Mouse (Mus musculus): ENCODE data around the gene Tmem119. TPM values are rescaled to one million over a fixed set of nuclear protein-coding genes. Genes with fewer than 3 reads are reported as not detected.
"Not testable (repeated sequence)": the region's sequence is repeated elsewhere in the genome, so short reads cannot be mapped to it uniquely, and the experiment has no call there.

The Tmem119 gene
- polyA plus RNA-seq, 1 experiment = not detected

DNA sequence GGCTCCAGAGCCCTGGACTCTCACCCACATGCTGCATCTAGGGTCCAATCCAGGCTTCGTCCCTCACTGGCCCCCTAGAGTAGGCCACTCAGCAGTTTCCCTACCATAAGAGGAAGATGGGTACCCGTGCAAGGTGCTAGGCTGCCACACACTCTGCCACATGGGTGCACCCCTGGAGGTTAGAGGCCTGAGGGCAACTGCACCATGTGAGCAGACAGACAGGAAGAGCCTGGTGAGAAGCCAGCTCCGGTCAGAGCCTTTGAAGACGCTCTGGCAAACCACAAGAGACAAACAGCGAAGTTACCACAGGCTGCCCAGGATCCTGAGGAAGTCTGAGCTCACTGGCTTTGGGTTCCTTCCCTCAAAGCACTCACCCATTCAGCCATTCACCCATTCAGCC, 13.3 kb downstream of the Tmem119 start:
- no peak overlapping the region for H3K27ac ChIP-seq (ENCODE audit: insufficient read depth, low read depth, low read length)
- H3K4me1 ChIP-seq (ENCODE audit: control insufficient read depth, insufficient read depth, low read length) = peaks cover 30% of the 10 kb centered on the region
- no peak overlapping the region for H3K4me3 ChIP-seq (ENCODE audit: insufficient read depth, low read depth, low read length)
- 84% methylated on average over 5 of the region's 5 CpGs for WGBS
- TF ChIP-seq POLR2A (IDR thresholded peaks at IDR 0.05; ENCODE audit: insufficient read depth, low read depth, low read length) (no peak), CTCF (IDR thresholded peaks at IDR 0.05; ENCODE audit: insufficient read depth, low read depth, low read length) (no peak)

DNA sequence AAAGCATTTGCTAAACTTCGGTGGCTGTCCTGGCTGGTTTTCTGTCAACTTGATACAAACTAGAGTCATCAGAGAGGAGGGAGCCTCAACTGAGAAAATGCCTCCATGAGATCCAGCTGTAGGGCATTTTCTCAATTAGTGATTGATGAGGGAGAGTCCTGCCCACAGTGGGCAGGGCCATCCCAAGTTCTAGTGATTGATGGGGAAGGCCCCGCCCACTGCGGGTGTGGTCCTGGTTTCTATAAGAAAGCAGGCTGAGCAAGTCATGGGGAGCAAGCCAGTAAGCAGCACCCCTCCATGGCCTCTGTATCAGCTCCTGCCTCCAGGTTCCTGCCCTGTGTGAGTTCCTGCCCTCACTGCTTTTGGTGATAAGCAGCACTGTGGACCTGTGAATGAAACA, 16.2 kb downstream of the Tmem119 start:
- not testable (repeated sequence) for H3K4me3 ChIP-seq (ENCODE audit: insufficient read depth, low read depth, low read length); H3K27ac ChIP-seq (ENCODE audit: insufficient read depth, low read depth, low read length)
- 37% methylated on average over 3 of the region's 3 CpGs for WGBS
- peaks cover 29% of the 10 kb centered on the region for H3K4me1 ChIP-seq (ENCODE audit: control insufficient read depth, insufficient read depth, low read length)

DNA sequence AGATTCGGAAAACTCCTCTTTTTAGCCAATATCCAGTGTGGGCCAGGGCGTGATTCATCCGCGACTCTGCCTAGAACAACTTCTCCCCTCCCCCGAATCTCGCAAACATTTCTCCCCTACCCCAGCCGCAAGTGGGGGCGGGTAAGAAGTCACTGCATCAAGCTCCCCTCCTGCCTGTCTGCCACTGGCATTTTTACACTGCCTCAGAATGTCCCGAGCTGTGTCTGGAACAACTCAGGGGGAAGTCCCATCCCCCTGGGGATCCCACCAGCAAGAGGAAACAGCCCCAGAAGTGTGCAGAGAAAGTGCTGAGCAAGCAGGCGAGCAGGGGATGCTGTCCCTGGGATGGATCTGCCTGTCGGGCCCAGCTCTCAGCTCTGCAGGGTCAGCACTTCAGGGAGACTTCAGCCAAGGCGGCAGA, 16.7 kb downstream of the Tmem119 start:
- TF ChIP-seq POLR2A (IDR thresholded peaks at IDR 0.05; ENCODE audit: insufficient read depth, low read depth, low read length) (no peak), CTCF (IDR thresholded peaks at IDR 0.05; ENCODE audit: insufficient read depth, low read depth, low read length) (no peak)
- Histone ChIP-seq H3K27ac (ENCODE audit: insufficient read depth, low read depth, low read length) (no peak overlapping the region), H3K4me1 (ENCODE audit: control insufficient read depth, insufficient read depth, low read length) (peaks cover 24% of the 10 kb centered on the region), H3K4me3 (ENCODE audit: insufficient read depth, low read depth, low read length) (no peak overlapping the region)
- 22% methylated on average over 12 of the region's 12 CpGs for WGBS

DNA sequence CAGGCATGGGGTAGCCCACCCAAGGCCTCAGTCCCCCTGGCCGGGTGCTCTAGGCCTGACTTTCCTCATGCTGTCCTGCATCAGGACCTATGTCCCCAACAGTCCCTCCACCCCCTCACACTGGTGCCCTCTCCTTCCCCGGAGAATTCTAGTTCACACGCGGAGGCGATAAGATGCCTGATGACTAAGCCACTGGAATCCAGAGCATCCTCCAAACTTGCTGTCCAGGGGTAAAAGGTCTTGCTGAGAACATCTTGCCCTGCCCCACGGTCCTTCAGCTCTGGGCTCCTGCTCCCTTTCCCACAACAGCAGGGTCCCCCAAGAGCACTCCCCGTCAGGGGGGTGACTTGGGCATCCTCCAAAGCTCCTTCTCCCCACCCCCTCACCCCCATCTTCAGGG, 17.7 kb downstream of the Tmem119 start:
- H3K4me3 ChIP-seq (ENCODE audit: insufficient read depth, low read depth, low read length) = no peak overlapping the region
- WGBS = 80% methylated on average over 7 of the region's 7 CpGs
- H3K27ac ChIP-seq (ENCODE audit: insufficient read depth, low read depth, low read length) = no peak overlapping the region
- TF ChIP-seq CTCF (IDR thresholded peaks at IDR 0.05; ENCODE audit: insufficient read depth, low read depth, low read length) (no peak), POLR2A (IDR thresholded peaks at IDR 0.05; ENCODE audit: insufficient read depth, low read depth, low read length) (no peak)
- H3K4me1 ChIP-seq (ENCODE audit: control insufficient read depth, insufficient read depth, low read length) = peaks cover 21% of the 10 kb centered on the region

DNA sequence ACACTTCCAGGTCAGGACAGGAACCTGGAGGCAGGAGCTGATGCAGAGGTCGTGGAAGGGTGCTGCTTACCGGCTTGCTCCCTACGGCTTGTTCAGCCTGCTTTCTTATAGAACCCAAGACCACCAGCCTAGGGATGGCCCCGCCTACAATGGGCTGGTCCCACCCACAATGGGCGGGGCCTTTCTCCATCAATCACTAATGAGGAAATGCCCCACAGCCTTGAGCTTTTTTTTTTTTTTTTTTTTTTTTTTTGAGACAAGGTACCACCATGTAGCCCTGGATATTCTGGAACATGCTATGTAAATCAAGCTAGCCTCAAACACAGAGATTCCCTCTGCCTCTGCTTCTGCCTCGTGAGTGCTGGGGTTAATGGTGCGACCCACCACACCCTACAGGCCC, 18.4 kb downstream of the Tmem119 start:
- peaks cover 21% of the 10 kb centered on the region for H3K4me1 ChIP-seq (ENCODE audit: control insufficient read depth, insufficient read depth, low read length)
- H3K27ac ChIP-seq (ENCODE audit: insufficient read depth, low read depth, low read length) = no peak overlapping the region
- TF ChIP-seq POLR2A (IDR thresholded peaks at IDR 0.05; ENCODE audit: insufficient read depth, low read depth, low read length) = no peak
- TF ChIP-seq CTCF (IDR thresholded peaks at IDR 0.05; ENCODE audit: insufficient read depth, low read depth, low read length) = no peak
- H3K4me3 ChIP-seq (ENCODE audit: insufficient read depth, low read depth, low read length) = no peak overlapping the region
- 78% methylated on average over 7 of the region's 7 CpGs for WGBS

DNA sequence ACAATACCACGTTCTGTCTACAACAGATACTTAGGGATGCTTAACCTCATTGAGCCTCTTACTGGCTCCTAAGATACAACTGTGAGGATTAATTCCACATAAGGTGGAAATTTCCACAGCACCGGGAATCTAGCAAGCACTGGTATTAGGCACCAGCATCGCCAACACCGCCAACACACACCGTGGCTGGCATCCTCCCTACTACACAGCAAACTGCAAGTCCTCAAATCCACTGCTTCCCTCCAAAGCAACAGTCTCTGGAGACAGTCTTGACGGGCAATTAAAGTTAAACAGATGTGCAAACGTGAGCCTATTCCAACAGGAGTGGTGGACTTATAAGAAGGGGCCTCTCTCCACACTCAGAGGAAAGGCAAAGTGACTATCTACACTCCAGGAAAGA, 19.1 kb downstream of the Tmem119 start:
- H3K4me3 ChIP-seq (ENCODE audit: insufficient read depth, low read depth, low read length) = no peak overlapping the region
- H3K4me1 ChIP-seq (ENCODE audit: control insufficient read depth, insufficient read depth, low read length) = peaks cover 21% of the 10 kb centered on the region
- 64% methylated on average over 7 of the region's 7 CpGs for WGBS
- TF ChIP-seq POLR2A (IDR thresholded peaks at IDR 0.05; ENCODE audit: insufficient read depth, low read depth, low read length) (no peak), CTCF (IDR thresholded peaks at IDR 0.05; ENCODE audit: insufficient read depth, low read depth, low read length) (no peak)
- H3K27ac ChIP-seq (ENCODE audit: insufficient read depth, low read depth, low read length) = peak overlapping the region; percentile 12; the same call in 1 of the 2 replicates

DNA sequence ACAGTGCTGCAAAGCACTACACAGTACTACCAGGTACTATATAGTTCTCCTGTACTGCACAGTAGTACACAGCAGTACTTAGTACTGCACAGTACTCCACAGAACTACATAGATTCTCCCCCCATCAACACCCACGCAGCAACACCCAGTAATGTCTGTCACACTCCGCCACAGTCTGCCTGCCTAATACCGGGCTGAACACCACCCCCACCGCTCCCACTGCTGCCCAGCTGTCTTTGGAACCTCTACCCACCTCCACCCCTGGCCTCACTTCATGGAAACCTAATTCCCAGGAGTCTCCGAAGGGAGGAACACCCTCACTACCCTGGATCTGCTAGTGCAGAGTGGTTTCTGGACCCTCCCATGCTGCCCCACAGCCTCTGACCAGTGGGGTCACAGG, 19.6 kb downstream of the Tmem119 start:
- H3K4me3 ChIP-seq (ENCODE audit: insufficient read depth, low read depth, low read length) = no peak overlapping the region
- H3K4me1 ChIP-seq (ENCODE audit: control insufficient read depth, insufficient read depth, low read length) = peaks cover 21% of the 10 kb centered on the region
- 46% methylated on average over 5 of the region's 5 CpGs for WGBS
- peak overlapping the region; percentile 12; the same call in 1 of the 2 replicates for H3K27ac ChIP-seq (ENCODE audit: insufficient read depth, low read depth, low read length)
- no peak for TF ChIP-seq CTCF (IDR thresholded peaks at IDR 0.05; ENCODE audit: insufficient read depth, low read depth, low read length)
- TF ChIP-seq POLR2A (IDR thresholded peaks at IDR 0.05; ENCODE audit: insufficient read depth, low read depth, low read length) = no peak

DNA sequence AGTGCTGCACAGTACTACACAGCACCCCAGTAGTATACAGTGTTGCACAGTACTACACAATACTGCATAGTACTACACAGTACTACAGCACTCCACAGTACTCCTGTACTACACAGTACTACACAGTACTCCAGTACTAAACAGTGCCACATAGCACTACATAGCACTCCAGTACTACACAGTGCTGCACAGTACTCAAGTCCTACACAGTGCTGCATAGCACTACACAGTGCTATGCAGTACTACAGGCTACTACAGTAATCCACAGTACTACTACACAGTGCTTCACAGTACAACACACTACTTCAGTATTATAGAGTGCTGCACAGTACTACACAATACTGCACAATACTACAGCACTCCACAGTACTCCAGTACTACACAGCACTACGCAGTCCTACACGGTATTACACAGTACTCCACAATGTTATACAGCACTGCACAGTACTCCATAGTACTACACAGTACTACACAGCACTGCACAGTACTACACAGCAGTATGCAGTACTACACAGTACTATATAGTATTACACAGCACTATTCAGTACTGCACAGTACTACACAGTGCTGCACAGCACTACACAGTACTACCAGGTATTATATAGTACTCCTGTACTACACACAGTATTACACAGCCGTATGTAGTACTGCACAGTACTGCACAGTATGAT, 20.1 kb downstream of the Tmem119 start:
- WGBS = over 99% methylated on average over 3 of the region's 3 CpGs
- TF ChIP-seq POLR2A (IDR thresholded peaks at IDR 0.05; ENCODE audit: insufficient read depth, low read depth, low read length) = no peak
- TF ChIP-seq CTCF (IDR thresholded peaks at IDR 0.05; ENCODE audit: insufficient read depth, low read depth, low read length) = no peak
- Histone ChIP-seq H3K27ac (ENCODE audit: insufficient read depth, low read depth, low read length) (no peak overlapping the region), H3K4me3 (ENCODE audit: insufficient read depth, low read depth, low read length) (no peak overlapping the region), H3K4me1 (ENCODE audit: control insufficient read depth, insufficient read depth, low read length) (peaks cover 21% of the 10 kb centered on the region)

DNA sequence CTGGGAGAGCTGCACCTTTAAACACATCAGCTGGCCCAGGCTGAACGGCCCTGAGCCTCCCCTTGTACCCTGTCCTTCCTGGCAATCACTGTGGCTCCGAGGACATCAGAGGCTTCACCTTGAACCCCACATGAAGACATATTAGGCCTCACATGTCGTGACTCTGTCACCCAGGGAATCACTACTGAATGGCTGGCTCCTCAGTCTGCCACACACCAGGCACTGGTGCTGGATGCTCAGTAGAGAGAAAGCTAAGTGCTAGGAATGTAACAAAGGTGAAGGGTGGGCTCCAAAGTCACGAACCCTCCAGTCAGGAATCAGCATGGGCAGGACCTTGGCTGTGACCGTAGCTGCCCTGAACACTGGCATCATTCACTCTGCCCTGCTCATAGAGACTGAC, 20.7 kb downstream of the Tmem119 start:
- H3K4me3 ChIP-seq (ENCODE audit: insufficient read depth, low read depth, low read length) = no peak overlapping the region
- peaks cover 21% of the 10 kb centered on the region for H3K4me1 ChIP-seq (ENCODE audit: control insufficient read depth, insufficient read depth, low read length)
- no peak for TF ChIP-seq POLR2A (IDR thresholded peaks at IDR 0.05; ENCODE audit: insufficient read depth, low read depth, low read length)
- no peak for TF ChIP-seq CTCF (IDR thresholded peaks at IDR 0.05; ENCODE audit: insufficient read depth, low read depth, low read length)
- 84% methylated on average over 5 of the region's 5 CpGs for WGBS
- no peak overlapping the region for H3K27ac ChIP-seq (ENCODE audit: insufficient read depth, low read depth, low read length)

DNA sequence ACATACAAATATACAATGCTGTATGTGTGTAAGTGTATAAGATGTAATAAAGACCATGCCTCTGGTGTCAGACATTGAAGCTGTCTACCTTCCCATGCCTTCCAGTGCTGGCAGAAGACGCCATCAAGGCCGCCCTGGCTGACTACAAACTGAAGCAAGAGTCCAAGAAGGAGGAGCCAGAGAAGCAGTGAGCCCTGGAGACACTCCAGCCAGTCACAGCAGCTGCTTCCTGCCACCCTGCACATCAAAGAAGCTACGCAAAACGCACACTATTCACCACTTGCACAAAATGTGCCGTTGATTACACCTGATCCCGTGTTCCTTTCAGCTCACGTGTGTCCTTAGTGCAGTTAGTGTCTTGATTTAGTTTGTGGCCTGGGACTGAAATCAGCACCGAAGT, 22.6 kb downstream of the Tmem119 start:
- not testable (repeated sequence) for H3K4me3 ChIP-seq (ENCODE audit: insufficient read depth, low read depth, low read length); H3K27ac ChIP-seq (ENCODE audit: insufficient read depth, low read depth, low read length); H3K4me1 ChIP-seq (ENCODE audit: control insufficient read depth, insufficient read depth, low read length)
- 83% methylated on average over 8 of the region's 8 CpGs for WGBS
